Mouse (Mus musculus): Measurements from ENCODE around the gene Rsph6a.

Gene Rsph6a

DNA sequence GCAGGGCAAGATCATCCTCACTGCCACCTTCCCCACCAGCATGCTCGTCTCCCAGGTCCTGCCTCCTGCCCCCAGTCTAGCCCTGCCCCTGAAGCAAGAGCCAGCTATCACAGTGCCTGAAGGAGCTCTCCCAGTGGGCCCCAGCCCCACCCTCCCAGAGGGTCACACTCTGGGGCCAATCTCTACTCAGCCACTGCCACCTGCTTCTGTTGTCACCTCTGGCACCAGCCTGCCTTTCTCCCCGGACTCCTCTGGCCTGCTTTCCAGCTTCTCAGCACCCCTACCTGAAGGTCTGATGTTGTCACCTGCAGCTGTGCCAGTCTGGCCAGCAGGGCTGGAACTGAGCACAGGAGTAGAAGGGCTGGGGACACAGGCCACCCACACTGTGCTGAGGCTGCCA lies 42.7 kb downstream of the Rsph6a start:
- intact Hi-C loops (cut with DNase I) = no loop called here

DNA sequence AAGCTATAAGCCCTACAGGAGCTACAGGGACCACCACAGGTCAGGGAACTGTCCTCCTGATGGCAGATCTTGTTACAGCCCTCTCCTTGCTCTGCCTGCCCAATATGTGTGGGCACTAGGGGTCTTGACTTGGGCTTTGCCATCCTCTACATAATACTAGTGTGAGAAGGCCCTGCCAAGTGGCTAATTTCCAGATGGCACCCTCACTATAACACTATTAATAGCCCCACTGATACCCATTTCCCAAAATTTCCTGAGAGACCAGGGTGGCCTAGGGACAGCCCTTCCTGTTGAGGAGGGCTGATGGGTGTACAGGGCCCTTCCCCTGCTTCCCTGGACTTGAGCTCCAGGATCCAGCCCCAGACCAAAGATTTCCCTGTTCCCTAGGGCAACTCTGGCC lies 43.4 kb downstream of the Rsph6a start:
- intact Hi-C loops (cut with DNase I) = no loop called here

DNA sequence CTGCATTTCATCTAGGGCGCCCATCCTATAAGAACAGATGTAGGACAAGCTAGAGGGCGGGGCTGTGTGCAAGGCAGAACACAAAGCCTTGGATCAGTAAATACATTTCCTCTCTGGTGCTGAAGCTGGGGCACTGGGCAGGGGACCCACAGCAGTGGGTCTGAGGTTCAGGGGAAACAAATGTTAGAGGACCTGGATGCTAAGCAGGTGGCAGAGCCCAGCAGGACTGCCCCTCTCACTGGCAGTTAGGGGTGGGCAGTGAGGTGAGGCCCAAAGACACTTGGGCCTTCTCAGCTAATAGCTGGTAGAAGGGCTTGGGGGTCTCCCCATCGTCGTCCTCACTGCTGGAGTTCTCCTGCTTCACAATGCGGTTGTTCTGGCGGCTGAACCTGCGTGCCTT lies 44.3 kb downstream of the Rsph6a start:
- intact Hi-C loops (cut with DNase I) = no loop called here

DNA sequence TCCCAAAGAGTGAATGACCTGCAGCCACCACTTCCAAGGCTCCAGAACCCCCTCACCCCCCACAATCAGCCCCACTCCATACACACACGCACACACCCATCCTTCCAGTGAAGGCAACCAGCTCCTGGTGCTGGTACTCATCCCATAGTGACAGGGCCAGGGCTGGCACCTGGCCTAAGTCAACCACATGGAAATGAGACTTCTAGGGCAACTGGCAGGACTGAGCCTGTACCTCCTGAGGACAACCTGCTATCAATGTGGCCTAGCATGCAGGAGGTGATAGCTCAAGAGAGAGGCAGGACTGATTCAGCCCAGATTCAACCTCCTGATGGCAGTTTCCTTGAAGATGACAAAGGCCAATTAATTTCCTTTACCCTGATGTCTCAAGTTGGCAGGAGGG lies 45.8 kb downstream of the Rsph6a start:
- intact Hi-C loops (cut with DNase I) = no loop called here

DNA sequence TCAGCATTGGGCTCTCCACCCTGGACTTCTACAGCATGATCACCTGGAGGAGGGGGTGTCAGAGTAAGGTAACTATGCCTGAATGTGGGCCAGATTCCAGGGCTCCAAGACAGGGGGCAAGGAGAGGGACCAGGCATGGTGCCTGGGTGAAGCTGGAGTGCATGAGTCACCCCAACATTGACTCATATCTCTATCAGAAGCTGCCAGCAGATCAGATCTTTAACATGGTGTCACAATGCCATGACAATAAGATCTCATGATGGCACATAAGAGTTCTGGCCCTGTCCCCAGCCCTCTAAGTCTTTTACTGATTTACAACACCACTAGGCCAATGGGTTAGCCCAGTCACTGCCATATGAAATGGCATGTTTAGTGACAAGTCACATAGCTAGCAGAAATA lies 49.3 kb downstream of the Rsph6a start:
- intact Hi-C loops (cut with DNase I) = no loop called here

DNA sequence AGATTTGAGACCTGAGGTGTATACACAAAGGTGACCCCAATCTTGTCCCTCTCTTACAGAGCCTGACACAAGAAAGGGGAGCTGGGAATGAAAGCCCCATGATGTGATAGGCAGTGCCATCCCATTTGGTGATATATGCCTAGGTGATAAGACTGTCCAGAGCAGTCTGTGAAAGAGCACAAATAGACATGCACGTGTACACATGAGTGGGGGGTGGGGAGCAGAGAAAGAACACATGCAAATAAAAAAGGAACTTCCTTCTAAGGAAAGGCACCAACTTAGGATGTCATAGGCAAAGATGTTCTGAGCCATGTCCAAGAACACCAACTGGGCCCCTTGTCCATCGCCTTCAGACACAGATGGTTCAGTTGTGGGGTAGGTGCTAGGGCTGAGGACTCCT lies 50.0 kb downstream of the Rsph6a start:
- intact Hi-C loops (cut with DNase I) = no loop called here

DNA sequence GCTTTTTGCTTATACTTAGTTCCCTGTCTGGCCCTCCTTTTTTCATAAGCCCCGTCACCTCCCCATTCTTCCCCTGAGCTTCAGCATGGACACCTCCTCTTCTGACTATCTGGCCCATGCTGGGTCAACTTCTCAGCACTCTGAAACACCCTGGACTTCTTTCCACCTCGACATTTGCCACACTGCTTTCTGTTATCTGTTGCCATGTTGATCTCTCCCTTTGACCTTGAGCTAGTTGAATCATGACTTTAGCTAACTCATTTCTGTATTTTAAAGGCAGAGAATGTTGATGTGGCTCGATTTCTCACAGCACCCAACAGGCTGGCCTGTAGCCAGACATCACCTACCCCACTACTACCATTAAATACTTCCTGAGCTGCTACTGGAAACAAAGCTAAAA lies 52.9 kb downstream of the Rsph6a start:
- intact Hi-C loops (cut with DNase I) = no loop called here

DNA sequence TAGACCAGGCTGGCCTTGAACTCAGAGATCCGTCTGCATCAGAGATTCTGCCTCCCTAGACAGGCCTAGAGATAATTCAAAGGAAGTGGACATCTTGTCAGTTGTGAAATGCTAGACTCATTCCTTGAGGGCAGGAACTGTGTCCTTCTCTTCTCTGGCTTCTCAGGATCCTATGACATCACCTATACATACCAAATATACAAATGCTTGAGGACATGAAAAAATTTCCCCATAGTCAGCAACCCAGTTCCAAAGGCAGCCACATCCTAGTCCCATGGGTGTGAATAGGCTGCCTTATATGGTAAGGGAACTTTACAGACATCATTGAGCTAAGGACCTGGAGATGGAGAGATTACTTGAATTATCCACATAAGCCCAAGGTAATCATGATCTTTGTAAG lies 55.1 kb downstream of the Rsph6a start:
- intact Hi-C loops (cut with DNase I) = no loop called here

DNA sequence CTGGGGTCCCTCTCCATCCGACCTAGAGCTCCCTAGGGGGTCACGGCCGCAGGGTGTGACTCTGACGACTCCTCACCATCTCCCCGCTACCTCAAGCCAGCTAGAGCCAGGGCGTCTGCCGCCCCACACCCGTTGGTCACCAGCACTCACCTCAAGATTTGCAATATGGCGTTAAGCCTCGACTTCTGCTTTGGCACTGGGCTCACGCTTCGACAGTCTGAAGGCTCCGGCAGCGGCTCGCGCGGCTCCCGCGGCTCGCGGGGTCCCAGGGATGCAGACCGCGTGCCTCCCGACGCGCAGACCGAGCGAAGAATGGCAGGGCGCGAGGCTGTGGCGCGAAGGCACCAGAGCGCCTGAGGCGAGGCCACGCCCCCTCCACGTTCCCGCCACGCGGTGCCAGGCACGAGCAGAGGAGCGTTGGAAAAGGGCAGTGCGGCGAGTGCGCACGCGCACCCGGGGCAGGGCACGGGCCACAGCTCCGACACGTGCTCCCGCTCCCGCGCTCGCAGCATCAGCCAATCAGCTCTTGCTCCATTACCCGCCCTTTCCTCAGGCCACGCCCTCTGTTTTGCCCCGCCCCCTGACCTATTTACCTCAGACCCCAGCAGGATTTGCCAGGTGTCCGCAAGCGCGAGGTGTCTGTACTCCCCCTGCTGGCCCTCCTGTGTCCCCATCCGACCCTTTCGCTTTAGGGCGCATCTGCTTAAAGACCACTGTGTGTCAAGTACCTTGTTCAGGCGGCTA lies 63.7 kb downstream of the Rsph6a start, which contains the start of gene Gm4969:
Gm4969 (minus strand) TSS at position 341 of the 744 bp plus-strand sequence.
- intact Hi-C loops (cut with DNase I) = no loop called here

DNA sequence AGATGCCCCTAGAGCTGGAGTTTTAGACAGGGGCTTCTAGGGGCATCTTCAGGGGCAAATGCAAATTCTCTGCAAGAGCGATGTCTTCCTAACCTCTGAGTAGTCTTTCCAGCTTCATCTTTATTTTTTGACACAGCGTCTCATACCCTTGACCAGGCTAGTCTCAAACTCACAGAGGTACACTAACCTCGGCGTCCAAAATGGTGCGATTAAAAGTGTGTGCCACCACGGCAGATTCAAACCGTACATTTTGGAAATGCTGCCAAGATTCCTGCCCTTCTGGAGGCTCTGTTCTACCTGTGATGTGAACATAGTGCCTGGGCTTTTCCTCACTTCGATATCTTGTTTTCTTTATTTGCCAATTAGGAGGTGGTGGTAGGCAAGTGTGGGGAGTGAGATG lies 64.6 kb downstream of the Rsph6a start:
- intact Hi-C loops (cut with DNase I) = no loop called here

DNA sequence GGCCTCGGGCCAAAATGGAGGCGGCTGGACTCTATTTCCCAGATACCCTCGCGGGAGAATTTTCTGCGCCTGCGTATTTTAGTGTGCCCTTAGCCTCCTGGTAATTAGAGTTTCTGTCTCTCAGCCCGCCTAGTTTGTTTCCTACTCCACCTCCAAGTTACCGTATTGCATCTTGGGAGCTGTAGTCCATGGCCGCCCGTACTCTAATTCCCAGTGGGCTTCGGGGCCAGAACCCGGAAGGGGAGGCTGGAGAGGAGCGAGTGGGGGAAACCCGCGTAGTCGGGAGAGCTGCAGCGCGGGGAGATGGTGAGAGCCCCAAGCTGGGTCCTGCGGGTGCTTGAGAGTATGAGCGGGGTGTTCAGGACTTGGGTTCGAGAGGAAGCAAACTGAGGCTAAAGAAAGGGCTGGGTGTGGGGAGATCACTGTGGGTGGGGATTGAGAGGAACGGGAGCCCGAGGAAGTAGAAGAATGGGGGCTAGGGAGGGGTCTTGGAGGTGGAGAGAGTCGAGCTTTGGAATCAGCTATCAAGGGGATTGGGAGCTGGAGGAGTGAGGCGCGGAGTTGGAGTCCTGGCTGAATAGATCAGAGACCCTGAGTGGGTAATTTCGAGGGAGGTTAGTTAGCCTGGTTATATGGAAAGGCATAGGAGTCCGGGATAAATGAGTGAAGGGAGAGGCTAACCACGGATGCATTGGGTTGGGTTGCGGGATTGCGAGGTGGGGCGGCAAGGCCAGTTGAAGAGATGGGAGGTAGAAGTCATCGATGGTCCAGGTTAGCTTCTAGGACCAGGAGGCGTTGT lies 65.3 kb downstream of the Rsph6a start, which contains the start of gene Fbxo46:
Fbxo46 (plus strand) TSS at position 229 of the 799 bp plus-strand sequence.
- intact Hi-C loops (cut with DNase I) = no loop called here

DNA sequence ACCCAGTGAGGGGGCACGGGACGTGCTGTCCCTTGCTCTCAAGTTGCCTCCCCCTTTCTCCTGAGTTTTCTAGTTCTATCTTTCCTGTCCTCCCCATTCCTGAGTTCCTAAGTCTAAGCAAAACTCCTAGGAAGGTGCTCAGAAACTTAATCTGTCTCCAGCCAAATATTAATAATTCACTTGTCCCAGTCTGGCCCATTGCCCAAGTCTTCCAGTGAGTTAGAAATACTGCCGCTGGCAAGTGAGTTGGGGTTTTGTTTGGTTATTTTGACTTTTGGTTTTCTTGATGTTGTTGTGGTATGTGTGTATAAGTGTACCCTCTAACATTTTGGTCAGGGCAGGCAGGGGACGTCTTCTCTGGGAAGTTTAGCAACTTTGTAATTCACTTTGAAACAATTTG lies 67.2 kb downstream of the Rsph6a start:
- intact Hi-C loops (cut with DNase I) = no loop called here

Small RNA genes within 50 kb of the gene (microRNA-seq; reads per million reads assigned to microRNA genes)
- gene Mir3100 = 1.1 to 2.0 reads per million in 2 experiments

Measured in adrenal gland (tissue).